Mouse (Mus musculus) midbrain, postnatal 0 days (tissue): Measurements from ENCODE around the gene Cd72. TPM values are rescaled to one million over a fixed set of nuclear protein-coding genes. Genes with fewer than 3 reads are reported as not detected.

Source experiments
- ATAC-seq: fragments of 200-750 bp; cut with Nextera tagmentation; 2 replicates; pipeline ENCODE4 v1.8.0; 2017; ENCODE audit warnings: moderate number of reproducible peaks, mild to moderate bottlenecking, moderate TSS enrichment, moderate library complexity; ENCODE audit not compliant: low FRiP score
- DNase-seq: peaks from one replicate; pipeline ENCODE4 v3.0.0-alpha.2; 2015; ENCODE audit warnings: low spot score
- H3K27ac ChIP-seq: fragments of 300-500 bp; sonication (generic); 2 replicates; pipeline ENCODE4 v1.5.1; 2014; ENCODE audit warnings: low read depth, mild to moderate bottlenecking, low read length, mixed read lengths
- H3K27me3 ChIP-seq: fragments of 300-500 bp; sonication (generic); 2 replicates; pipeline ENCODE4 v1.6.1; 2014; ENCODE audit warnings: low read length, control low read depth, mixed read lengths; ENCODE audit not compliant: insufficient read depth
- H3K36me3 ChIP-seq: fragments of 300-500 bp; sonication (generic); 2 replicates; pipeline ENCODE4 v1.6.1; 2014; ENCODE audit warnings: low read length, control low read depth, mixed read lengths; ENCODE audit not compliant: insufficient read depth
- H3K4me1 ChIP-seq: fragments of 300-500 bp; sonication (generic); 2 replicates; pipeline ENCODE4 v1.6.1; 2014; ENCODE audit warnings: mild to moderate bottlenecking, control low read depth, antibody characterized with exemption, low read length, mixed read lengths; ENCODE audit not compliant: insufficient read depth
- H3K4me2 ChIP-seq: fragments of 300-500 bp; sonication (generic); 2 replicates; pipeline ENCODE4 v1.6.1; 2014; ENCODE audit warnings: low read depth, mild to moderate bottlenecking, low read length, mixed read lengths; ENCODE audit not compliant: poor library complexity, severe bottlenecking
- H3K4me3 ChIP-seq: fragments of 300-500 bp; sonication (generic); 2 replicates; pipeline ENCODE4 v1.5.1; 2014; ENCODE audit warnings: low read depth, mild to moderate bottlenecking, low read length, moderate library complexity
- H3K9ac ChIP-seq: fragments of 300-500 bp; sonication (generic); replicated peaks from 2 replicates; pipeline ENCODE4 v1.6.1; 2014; ENCODE audit warnings: mild to moderate bottlenecking, low read length, moderate library complexity, mixed read lengths; ENCODE audit not compliant: poor library complexity, severe bottlenecking
- H3K9me3 ChIP-seq: fragments of 300-500 bp; sonication (generic); 2 replicates; pipeline ENCODE4 v1.6.1; 2016; ENCODE audit warnings: low read length, control low read depth
- CTCF ChIP-seq: IDR thresholded peaks from 2 replicates; pipeline ENCODE4 v1.5.1; 2016; ENCODE audit warnings: antibody characterized with exemption, mild to moderate bottlenecking
- WGBS: fragments of 180-500 bp; shearing (Covaris S2); extraction: QIAGEN DNeasy Blood & Tissue Kit; methylation state at CpG from one replicate; pipeline ENCODE4 v1.1.7; 2014; 5-methylcytosine and 5-hydroxymethylcytosine counted together
- polyA plus RNA-seq: library from polyadenylated mRNA; unstranded; fragments of >200 nt; fragmentation: Nextera tagmentation; extraction: Ambion mirVana; gene quantifications from 2 replicates; pipeline ENCODE4 v1.2.1, GENCODE M21; 2015
- total RNA-seq: library from RNA; depleted of rRNA; stranded (reverse); fragments of >200 nt; gene quantifications from 2 replicates; pipeline ENCODE4 v1.2.3, GENCODE M21; 2014

The Cd72 gene
- total and polyA plus RNA-seq, 2 experiments from 2014 or later: 5.2 TPM; not detected in 1

- H3K27ac ChIP-seq: peak overlapping the region; percentile 88
- no peaks in the 10 kb centered on the region; the same call in 1 of the 2 replicates for H3K4me1 ChIP-seq
- peak overlapping the region; percentile 97 for H3K9ac ChIP-seq
- H3K9me3 ChIP-seq: no peaks in the 10 kb centered on the region
- H3K27me3 ChIP-seq: no peaks in the 10 kb centered on the region
- peak; percentile 79 for DNase-seq
- H3K4me3 ChIP-seq: peak overlapping the region; percentile 97
- TF ChIP-seq CTCF: no peak
- peak overlapping the region; percentile 91 for H3K4me2 ChIP-seq
- peak; percentile 44 for ATAC-seq
- WGBS: under 1% methylated on average over 66 of the region's 88 CpGs
- peaks cover 30% of the 10 kb centered on the region for H3K36me3 ChIP-seq
These were observed 11.7 kb downstream of the Cd72 start for GRCm38 (mm10) chr4:43442456-43443361.

- peak; percentile 96 for ATAC-seq
- WGBS: under 1% methylated on average over 33 of the region's 33 CpGs
- DNase-seq: peak; percentile 100
These were observed 12.4 kb downstream of the Cd72 start for GRCm38 (mm10) chr4:43442044-43442443.

GRCm38 (mm10) chr4:43441639-43442038 lies 12.8 kb downstream of the Cd72 start, which contains the start of gene Tesk1:
Tesk1 (plus strand) TSS chr4:43441939.
- Histone ChIP-seq H3K9ac (peak within 1 kb of the TSS; percentile 97), H3K27me3 (no peaks in the 10 kb centered on the region), H3K9me3 (no peaks in the 10 kb centered on the region), H3K4me2 (peak within 1 kb of the TSS; percentile 91), H3K4me3 (peak within 1 kb of the TSS; percentile 97), H3K4me1 (no peaks in the 10 kb centered on the region; the same call in 1 of the 2 replicates), H3K36me3 (peaks cover 20% of the 10 kb centered on the region), H3K27ac (peak within 1 kb of the TSS; percentile 88)
- TF ChIP-seq CTCF: no peak
- ATAC-seq (peak; percentile 6; the same call in 1 of the 2 replicates), DNase-seq (no peak)
- 25% methylated on average over 4 of the region's 4 CpGs for WGBS

More at GRCm38 (mm10) chr4:43442044-43442443, 12.4 kb downstream of the Cd72 start:
- Histone ChIP-seq H3K36me3 (peaks cover 24% of the 10 kb centered on the region), H3K27me3 (no peaks in the 10 kb centered on the region), H3K27ac (peak overlapping the region; percentile 88), H3K9ac (peak overlapping the region; percentile 97), H3K4me2 (peak overlapping the region; percentile 91), H3K4me1 (no peaks in the 10 kb centered on the region; the same call in 1 of the 2 replicates), H3K9me3 (no peaks in the 10 kb centered on the region), H3K4me3 (peak overlapping the region; percentile 97)
- TF ChIP-seq CTCF: peak; percentile 98

- no peak for ATAC-seq
These were observed 21.6 kb downstream of the Cd72 start for GRCm38 (mm10) chr4:43432832-43433231.

GRCm38 (mm10) chr4:43431690-43432089 lies 22.7 kb downstream of the Cd72 start:
- WGBS: 2% methylated on average over 4 of the region's 4 CpGs
- ATAC-seq: no peak
- DNase-seq: peak; percentile 94

More at GRCm38 (mm10) chr4:43432832-43433231, 21.6 kb downstream of the Cd72 start:
- H3K9me3 ChIP-seq: no peaks in the 10 kb centered on the region
- H3K36me3 ChIP-seq: no peaks in the 10 kb centered on the region
- DNase-seq: no peak
- no peaks in the 10 kb centered on the region for H3K27me3 ChIP-seq
- no peak overlapping the region for H3K4me3 ChIP-seq
- no peak overlapping the region for H3K4me2 ChIP-seq
- WGBS: 81% methylated on average over 1 of the region's 1 CpGs
- no peak for TF ChIP-seq CTCF
- no peaks in the 10 kb centered on the region for H3K4me1 ChIP-seq
- no peak overlapping the region for H3K9ac ChIP-seq
- no peak overlapping the region for H3K27ac ChIP-seq

More at GRCm38 (mm10) chr4:43431690-43432089, 22.7 kb downstream of the Cd72 start:
- peak; percentile 97 for TF ChIP-seq CTCF
- H3K9ac ChIP-seq: no peak overlapping the region
- peaks cover 7% of the 10 kb centered on the region for H3K36me3 ChIP-seq
- no peaks in the 10 kb centered on the region for H3K4me1 ChIP-seq
- H3K4me3 ChIP-seq: no peak overlapping the region
- peak overlapping the region; percentile 51; the same call in 1 of the 2 replicates for H3K27ac ChIP-seq
- no peaks in the 10 kb centered on the region for H3K27me3 ChIP-seq
- H3K4me2 ChIP-seq: no peak overlapping the region
- H3K9me3 ChIP-seq: no peaks in the 10 kb centered on the region
